Mouse (Mus musculus) MEL (cell line): ENCODE results near the gene Ranbp17. TPM values are rescaled to one million over a fixed set of nuclear protein-coding genes. Genes with fewer than 3 reads are reported as not detected.

ENCODE experiments used
- DNase-seq: peaks from one replicate; pipeline ENCODE4 v3.0.0; 2011; ENCODE audit warnings: low read depth, low spot score
- H3K27ac ChIP-seq: 2 replicates; pipeline ENCODE4 v1.5.1; 2012; ENCODE audit warnings: low read depth, mild to moderate bottlenecking, control low read depth, low read length, moderate library complexity; ENCODE audit not compliant: control insufficient read depth
- H3K27me3 ChIP-seq, 2 experiments: fragments of 150-350 bp in 1 of 2; sonication (generic) in 1 of 2; 2 replicates each; pipeline ENCODE4 v1.6.1; 2012; ENCODE audit warnings: low read length in 2 of 2, mild to moderate bottlenecking in 2 of 2, improper control_type of control experiment in 1 of 2, moderate library complexity in 1 of 2; ENCODE audit not compliant: insufficient read depth in 2 of 2, control insufficient read depth in 1 of 2
- H3K36me3 ChIP-seq, 2 experiments: 2 replicates each; pipeline ENCODE4 v1.6.1; 2012 to 2014; ENCODE audit warnings: low read length in 2 of 2, improper control_type of control experiment in 1 of 2, inconsistent platforms in 1 of 2, mild to moderate bottlenecking in 1 of 2; ENCODE audit not compliant: insufficient read depth in 2 of 2, control insufficient read depth in 1 of 2
- H3K4me1 ChIP-seq, 2 experiments: fragments of 150-350 bp in 1 of 2; sonication (generic) in 1 of 2; 2 replicates each; pipeline ENCODE4 v1.6.1; 2012; ENCODE audit warnings: low read length in 2 of 2, improper control_type of control experiment in 1 of 2, mild to moderate bottlenecking in 1 of 2; ENCODE audit not compliant: insufficient read depth in 2 of 2, control insufficient read depth in 1 of 2
- H3K4me3 ChIP-seq, 2 experiments: fragments of 150-350 bp in 1 of 2; sonication (generic) in 1 of 2; 2 replicates each; pipeline ENCODE4 v1.5.1; 2012; ENCODE audit warnings: low read depth in 2 of 2, low read length in 2 of 2, mild to moderate bottlenecking in 2 of 2, moderate library complexity in 2 of 2, control low read depth in 1 of 2, improper control_type of control experiment in 1 of 2; ENCODE audit not compliant: control insufficient read depth in 1 of 2, insufficient read depth in 1 of 2
- H3K79me2 ChIP-seq: 2 replicates; pipeline ENCODE4 v1.6.1; 2012; ENCODE audit warnings: mild to moderate bottlenecking, low read length, moderate library complexity; ENCODE audit not compliant: control insufficient read depth, poor library complexity, insufficient read depth
- H3K9ac ChIP-seq: 2 replicates; pipeline ENCODE4 v1.6.1; 2012; ENCODE audit warnings: low read depth, mild to moderate bottlenecking, control low read depth, low read length, moderate library complexity; ENCODE audit not compliant: control insufficient read depth, poor library complexity, severe bottlenecking
- H3K9me3 ChIP-seq: fragments of 150-350 bp; sonication (generic); replicated peaks from 2 replicates; pipeline ENCODE4 v1.6.1; 2012; ENCODE audit warnings: mild to moderate bottlenecking, low read length, improper control_type of control experiment, moderate library complexity; ENCODE audit not compliant: insufficient read depth
- CTCF ChIP-seq, 3 experiments: IDR thresholded peaks in 2 of 3; conservative IDR thresholded peaks in 1 of 3; 2 replicates each; pipeline ENCODE4 v1.5.1; 2011 to 2012; ENCODE audit warnings: low read length in 3 of 3, low read depth in 2 of 3, mild to moderate bottlenecking in 2 of 3, improper control_type of control experiment in 1 of 3, inconsistent platforms in 1 of 3, mixed read lengths in 1 of 3, moderate library complexity in 1 of 3; ENCODE audit not compliant: control insufficient read depth in 1 of 3, insufficient read depth in 1 of 3, poor library complexity in 1 of 3, severe bottlenecking in 1 of 3
- E2F4 ChIP-seq: IDR thresholded peaks from 2 replicates; pipeline ENCODE4 v1.6.1; 2011; ENCODE audit warnings: low read depth, low read length, improper control_type of control experiment, borderline replicate concordance
- ELF1 ChIP-seq: IDR thresholded peaks from 2 replicates; pipeline ENCODE4 v1.6.1; 2014; ENCODE audit warnings: low read depth, mild to moderate bottlenecking, inconsistent platforms, low read length, improper control_type of control experiment, moderate library complexity
- GABPA ChIP-seq: IDR thresholded peaks from 2 replicates; pipeline ENCODE4 v1.6.1; 2012; ENCODE audit warnings: low read depth, mild to moderate bottlenecking, inconsistent platforms, low read length, improper control_type of control experiment, moderate library complexity
- GATA1 ChIP-seq: IDR thresholded peaks from 2 replicates; pipeline ENCODE4 v1.6.1; 2011; ENCODE audit warnings: low read depth, low read length, improper control_type of control experiment
- HCFC1 ChIP-seq: IDR thresholded peaks from 2 replicates; pipeline ENCODE4 v1.6.1; 2012; ENCODE audit warnings: low read depth, mild to moderate bottlenecking, inconsistent platforms, low read length, improper control_type of control experiment, moderate library complexity
- JUND ChIP-seq: IDR thresholded peaks from 2 replicates; pipeline ENCODE4 v1.6.1; 2011; ENCODE audit warnings: low read depth, mild to moderate bottlenecking, improper control_type of control experiment, low read length
- KAT2A ChIP-seq: conservative IDR thresholded peaks from 2 replicates; pipeline ENCODE4 v1.6.1; 2012; ENCODE audit warnings: low read depth, low read length, improper control_type of control experiment, inconsistent platforms
- MAX ChIP-seq: IDR thresholded peaks from 2 replicates; pipeline ENCODE4 v1.6.1; 2011; ENCODE audit warnings: low read length, improper control_type of control experiment
- MAZ ChIP-seq: IDR thresholded peaks from 2 replicates; pipeline ENCODE4 v1.6.1; 2012; ENCODE audit warnings: low read depth, mild to moderate bottlenecking, inconsistent platforms, low read length, improper control_type of control experiment
- MXI1 ChIP-seq: IDR thresholded peaks from 2 replicates; pipeline ENCODE4 v1.6.1; 2011; ENCODE audit warnings: mild to moderate bottlenecking, low read depth, low read length, improper control_type of control experiment
- NRF1 ChIP-seq: IDR thresholded peaks from 2 replicates; pipeline ENCODE4 v1.6.1; 2014; ENCODE audit warnings: low read depth, mild to moderate bottlenecking, inconsistent platforms, low read length, improper control_type of control experiment, moderate library complexity; ENCODE audit not compliant: poor library complexity, insufficient read depth, severe bottlenecking
- POLR2A ChIP-seq, 2 experiments: IDR thresholded peaks; 2 replicates each; pipeline ENCODE4 v1.6.1; 2011 to 2012; ENCODE audit warnings: low read length in 2 of 2, mild to moderate bottlenecking in 2 of 2, control low read depth in 1 of 2, improper control_type of control experiment in 1 of 2, low read depth in 1 of 2, moderate library complexity in 1 of 2; ENCODE audit not compliant: control insufficient read depth in 1 of 2, insufficient read depth in 1 of 2, poor library complexity in 1 of 2
- POLR2AphosphoS2 ChIP-seq: IDR thresholded peaks from 2 replicates; pipeline ENCODE4 v1.6.1; 2011; ENCODE audit warnings: low read length, improper control_type of control experiment
- POLR2AphosphoS5 ChIP-seq: IDR thresholded peaks from 2 replicates; pipeline ENCODE4 v1.6.1; 2012; ENCODE audit warnings: low read depth, borderline replicate concordance, mild to moderate bottlenecking, inconsistent platforms, low read length, moderate library complexity, mixed read lengths
- RAD21 ChIP-seq: IDR thresholded peaks from 2 replicates; pipeline ENCODE4 v1.6.1; 2011; ENCODE audit warnings: mild to moderate bottlenecking, low read depth, low read length, improper control_type of control experiment
- TBP ChIP-seq: IDR thresholded peaks from 2 replicates; pipeline ENCODE4 v1.8.0; 2011; ENCODE audit warnings: low read depth, low read length, improper control_type of control experiment
- UBTF ChIP-seq: IDR thresholded peaks from 2 replicates; pipeline ENCODE4 v1.6.1; 2012; ENCODE audit warnings: low read depth, mild to moderate bottlenecking, inconsistent platforms, low read length, improper control_type of control experiment, moderate library complexity, borderline replicate concordance; ENCODE audit not compliant: insufficient read depth
- ZC3H11A ChIP-seq: IDR thresholded peaks from 2 replicates; pipeline ENCODE4 v1.6.1; 2012; ENCODE audit warnings: low read depth, mild to moderate bottlenecking, inconsistent platforms, low read length, improper control_type of control experiment
- ZKSCAN1 ChIP-seq: IDR thresholded peaks from 2 replicates; pipeline ENCODE4 v1.6.1; 2012; ENCODE audit warnings: low read depth, mild to moderate bottlenecking, inconsistent platforms, low read length, improper control_type of control experiment, moderate library complexity
- ZNF384 ChIP-seq: IDR thresholded peaks from 2 replicates; pipeline ENCODE4 v1.6.1; 2012; ENCODE audit warnings: low read depth, mild to moderate bottlenecking, inconsistent platforms, low read length, improper control_type of control experiment
- polyA plus RNA-seq, 2 experiments: library from polyadenylated mRNA; stranded (reverse) in 1 of 2; unstranded in 1 of 2; fragments of >175 nt in 1 of 2; fragments of >200 nt in 1 of 2; gene quantifications; 2 replicates each; pipeline versions ENCODE4 v1.2.1 to v1.2.4; 2012; ENCODE audit warnings: low replicate concordance in 2 of 2, low read depth in 1 of 2; ENCODE audit not compliant: insufficient read length in 2 of 2, insufficient read depth in 1 of 2, missing spikeins in 1 of 2
- total RNA-seq: library from RNA; depleted of rRNA; stranded (reverse); fragments of 300-350 nt; gene quantifications from 2 replicates; pipeline ENCODE4 v1.2.3, GENCODE M21; 2012

The Ranbp17 gene
- total and polyA plus RNA-seq, 3 experiments: not detected

DNA sequence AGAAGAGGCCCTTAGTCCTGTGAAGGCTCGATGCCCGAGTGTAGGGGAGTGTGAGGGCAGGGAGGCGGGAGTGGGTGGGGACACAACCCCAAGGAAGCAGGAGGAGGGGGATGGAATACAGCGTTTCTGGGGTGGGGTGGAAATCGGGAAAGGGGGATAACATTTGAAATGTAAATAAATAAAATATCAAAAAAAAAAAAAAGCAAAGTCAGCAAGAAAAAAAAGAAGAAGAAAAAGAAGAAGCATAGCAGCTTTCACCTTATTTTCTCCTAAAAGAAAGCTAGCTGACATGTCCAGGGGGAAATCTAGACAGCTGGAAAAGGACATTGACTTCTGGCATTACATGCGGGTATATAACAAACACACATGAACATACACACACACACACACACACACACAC lies 117.3 kb downstream of the Ranbp17 start:
- no peak overlapping the region for H3K9ac ChIP-seq
- no peak for DNase-seq
- H3K4me1 ChIP-seq: no peaks in the 10 kb centered on the region
- H3K79me2 ChIP-seq: no peaks in the 10 kb centered on the region
- H3K27me3 ChIP-seq: peaks cover 3 to 6% of the 10 kb centered on the region in 2 experiments
- no peaks in the 10 kb centered on the region for H3K9me3 ChIP-seq
- H3K36me3 ChIP-seq: no peaks in the 10 kb centered on the region
- no peak overlapping the region for H3K4me3 ChIP-seq
- H3K27ac ChIP-seq: no peak overlapping the region
- TF ChIP-seq CTCF (IDR thresholded peaks at IDR 0.05 in 2 of 3, conservative IDR thresholded peaks at IDR 0.05 in 1 of 3; ENCODE audit: control insufficient read depth in 1 of 3, insufficient read depth in 1 of 3, low read depth in 2 of 3, low read length in 3 of 3, poor library complexity in 1 of 3, severe bottlenecking in 1 of 3): no peak

DNA sequence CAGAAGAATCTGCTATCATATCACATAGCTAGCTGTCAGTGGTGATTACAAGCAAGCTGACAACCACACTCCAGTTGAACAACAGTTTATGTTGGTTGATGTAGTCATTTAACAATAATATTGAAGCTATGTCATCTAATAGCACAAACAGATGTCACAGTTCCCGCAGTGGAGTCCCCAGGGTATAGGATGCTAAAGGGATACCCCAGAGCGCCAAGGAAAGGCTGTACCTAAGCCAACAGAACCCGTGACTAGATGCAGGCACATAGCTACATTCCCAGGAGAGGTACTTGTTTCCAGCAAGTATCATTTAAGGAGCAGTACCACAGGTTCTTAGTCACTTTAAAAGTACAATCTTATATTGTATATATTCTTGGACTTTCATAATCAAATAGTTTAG lies 119.5 kb downstream of the Ranbp17 start:
- Histone ChIP-seq H3K27ac (no peak overlapping the region), H3K79me2 (no peaks in the 10 kb centered on the region), H3K36me3 (no peaks in the 10 kb centered on the region), H3K9ac (no peak overlapping the region), H3K9me3 (no peaks in the 10 kb centered on the region), H3K27me3 (peaks cover 4 to 6% of the 10 kb centered on the region in 2 experiments), H3K4me1 (no peaks in the 10 kb centered on the region), H3K4me3 (no peak overlapping the region)
- DNase-seq: no peak
- no peak for TF ChIP-seq HCFC1

DNA sequence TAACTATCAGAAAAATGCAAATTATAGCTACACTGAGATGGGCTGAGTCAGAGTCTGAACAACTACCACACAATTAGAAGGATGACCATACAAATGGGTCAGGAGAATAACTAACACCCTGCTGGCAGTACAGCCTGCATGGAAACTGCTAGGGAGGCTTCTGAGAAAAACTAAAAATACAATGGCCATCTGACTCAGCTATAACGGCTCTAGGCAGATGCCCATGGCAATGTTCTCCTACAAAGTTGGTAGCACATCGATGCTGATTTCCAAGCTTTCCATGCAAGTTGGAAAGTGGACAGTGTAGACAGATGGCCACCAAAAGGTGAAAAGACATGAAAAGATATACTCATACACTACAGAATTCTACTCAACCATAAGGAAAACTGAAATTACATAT lies 124.9 kb downstream of the Ranbp17 start:
- Histone ChIP-seq H3K36me3 (no peaks in the 10 kb centered on the region), H3K4me3 (no peak overlapping the region)
- no peak for DNase-seq

DNA sequence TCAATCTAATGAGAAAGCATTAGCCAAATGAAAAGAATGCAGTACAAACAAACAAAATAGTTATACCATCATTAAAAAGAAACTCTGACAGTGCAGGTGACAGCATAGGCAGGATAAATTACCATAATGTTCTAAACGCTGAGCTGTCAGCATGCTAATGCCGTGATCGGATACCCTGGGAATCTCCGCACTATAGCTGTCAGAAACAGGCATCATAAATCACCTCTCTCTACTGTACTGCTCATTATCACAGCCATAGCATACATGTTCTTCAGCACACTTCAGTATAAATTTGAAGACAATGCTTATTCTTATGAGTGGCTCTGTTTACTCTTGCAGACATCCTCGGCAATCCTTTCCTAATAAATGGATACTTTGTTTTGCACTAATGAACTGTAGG lies 151.7 kb downstream of the Ranbp17 start:
- Histone ChIP-seq H3K79me2 (no peaks in the 10 kb centered on the region), H3K27ac (no peak overlapping the region)
- no peak for TF ChIP-seq TBP
- TF ChIP-seq ZC3H11A: no peak
- TF ChIP-seq GABPA: no peak
- no peak for TF ChIP-seq ZNF384
- TF ChIP-seq ELF1: no peak
- TF ChIP-seq POLR2AphosphoS5: no peak
- TF ChIP-seq UBTF: no peak
- TF ChIP-seq ZKSCAN1: no peak
- no peak for TF ChIP-seq JUND
- TF ChIP-seq KAT2A: no peak

More for the DNA sequence above, 124.9 kb downstream of the Ranbp17 start:
- H3K79me2 ChIP-seq: no peaks in the 10 kb centered on the region
- H3K4me1 ChIP-seq: no peaks in the 10 kb centered on the region
- no peaks in the 10 kb centered on the region for H3K9me3 ChIP-seq
- no peak overlapping the region for H3K27ac ChIP-seq
- H3K9ac ChIP-seq: no peak overlapping the region
- H3K27me3 ChIP-seq: peaks cover 0 to 4% of the 10 kb centered on the region in 2 experiments; a peak in 3 of 4 replicates
- no peak for TF ChIP-seq POLR2A (IDR thresholded peaks at IDR 0.05; ENCODE audit: control insufficient read depth in 1 of 2, insufficient read depth in 1 of 2, low read depth in 1 of 2, low read length in 2 of 2, poor library complexity in 1 of 2)
- no peak for TF ChIP-seq MAZ
- TF ChIP-seq POLR2AphosphoS2: no peak
- no peak for TF ChIP-seq MXI1
- no peak for TF ChIP-seq NRF1
- no peak for TF ChIP-seq HCFC1
- TF ChIP-seq JUND: no peak
- no peak for TF ChIP-seq POLR2AphosphoS5
- no peak for TF ChIP-seq E2F4
- TF ChIP-seq TBP: no peak
- TF ChIP-seq ZNF384: no peak
- TF ChIP-seq RAD21: no peak
- TF ChIP-seq GABPA: no peak
- TF ChIP-seq GATA1: no peak
- TF ChIP-seq MAX: no peak
- no peak for TF ChIP-seq ZC3H11A

More for the DNA sequence above, 151.7 kb downstream of the Ranbp17 start:
- H3K4me1 ChIP-seq: no peaks in the 10 kb centered on the region
- H3K9ac ChIP-seq: no peak overlapping the region
- no peaks in the 10 kb centered on the region for H3K9me3 ChIP-seq
- no peaks in the 10 kb centered on the region for H3K36me3 ChIP-seq
- DNase-seq: no peak
- H3K27me3 ChIP-seq: peaks cover 2 to 6% of the 10 kb centered on the region in 2 experiments
- no peak overlapping the region for H3K4me3 ChIP-seq
